Mouse (Mus musculus): ENCODE data around the gene Ifi207. TPM values are rescaled to one million over a fixed set of nuclear protein-coding genes. Genes with fewer than 3 reads are reported as not detected.
"Not testable (repeated sequence)": the region's sequence is repeated elsewhere in the genome, so short reads cannot be mapped to it uniquely, and the experiment has no call there.

Gene Ifi207
- 0.77 and 1.2 TPM in 2 replicates for polyA plus RNA-seq (2015; fragmentation: Nextera tagmentation; extraction: Ambion mirVana)

DNA sequence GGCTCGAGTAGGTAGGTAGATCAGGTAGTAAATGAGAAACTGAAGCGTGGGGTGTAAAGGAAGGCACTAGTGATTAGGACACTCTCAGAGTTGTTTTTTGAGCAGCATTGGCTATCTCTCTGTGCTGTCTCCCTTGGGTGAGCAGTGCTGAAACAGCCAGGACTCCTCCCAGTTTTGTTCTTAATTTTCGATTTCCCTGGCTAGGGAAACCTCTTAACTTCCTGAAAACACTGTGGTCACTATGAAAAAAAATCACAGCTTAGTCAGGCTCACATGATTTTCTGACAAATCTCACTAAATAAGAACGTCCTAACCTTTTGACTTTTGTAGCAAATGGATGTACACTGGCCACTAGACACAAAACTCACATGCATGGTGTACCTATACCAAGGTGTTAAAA is at the start of gene Ifi207:
Gene Ifi207 (minus strand): TSS at position 92 of the 400 bp plus-strand sequence.
- ATAC-seq: no peak
- H3K36me3 ChIP-seq: no peaks in the 10 kb centered on the region
- H3K27me3 ChIP-seq (replicated peaks): no peaks in the 10 kb centered on the region
- no peaks in the 10 kb centered on the region for H3K9me3 ChIP-seq
- 79% methylated on average over 4 of the region's 4 CpGs for WGBS
- no peaks in the 10 kb centered on the region for H3K4me1 ChIP-seq (replicated peaks)
- no peak within 1 kb of the TSS for H3K27ac ChIP-seq
- H3K4me2 ChIP-seq (replicated peaks): no peak within 1 kb of the TSS
- no peak within 1 kb of the TSS for H3K9ac ChIP-seq
- H3K4me3 ChIP-seq (replicated peaks): no peak within 1 kb of the TSS

DNA sequence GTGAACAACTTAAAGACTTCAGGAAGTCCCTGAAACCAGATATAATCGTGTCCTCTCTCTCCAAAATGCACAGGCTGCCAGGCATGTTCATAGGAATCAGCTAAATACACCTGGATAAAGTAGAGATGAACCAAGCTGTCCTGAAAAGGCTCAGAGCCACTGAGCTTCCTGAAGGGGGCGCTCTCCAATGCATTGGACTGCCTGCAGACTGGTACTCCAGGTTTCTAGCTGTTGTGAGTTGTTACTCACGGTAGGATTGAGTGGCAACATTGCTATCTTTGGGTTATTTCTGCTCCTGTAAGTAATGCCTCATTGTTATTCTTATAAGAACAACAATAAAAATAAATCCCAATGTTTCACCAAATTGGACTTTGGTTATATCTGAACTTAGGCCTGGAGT is 31.9 kb upstream of the Ifi207 start:
- H3K36me3 ChIP-seq; ATAC-seq; H3K9me3 ChIP-seq; H3K9ac ChIP-seq; H3K4me1 ChIP-seq (replicated peaks); H3K27me3 ChIP-seq (replicated peaks); H3K27ac ChIP-seq; H3K4me3 ChIP-seq (replicated peaks); H3K4me2 ChIP-seq (replicated peaks): not testable (repeated sequence)
- 46% methylated on average over 3 of the region's 3 CpGs for WGBS

DNA sequence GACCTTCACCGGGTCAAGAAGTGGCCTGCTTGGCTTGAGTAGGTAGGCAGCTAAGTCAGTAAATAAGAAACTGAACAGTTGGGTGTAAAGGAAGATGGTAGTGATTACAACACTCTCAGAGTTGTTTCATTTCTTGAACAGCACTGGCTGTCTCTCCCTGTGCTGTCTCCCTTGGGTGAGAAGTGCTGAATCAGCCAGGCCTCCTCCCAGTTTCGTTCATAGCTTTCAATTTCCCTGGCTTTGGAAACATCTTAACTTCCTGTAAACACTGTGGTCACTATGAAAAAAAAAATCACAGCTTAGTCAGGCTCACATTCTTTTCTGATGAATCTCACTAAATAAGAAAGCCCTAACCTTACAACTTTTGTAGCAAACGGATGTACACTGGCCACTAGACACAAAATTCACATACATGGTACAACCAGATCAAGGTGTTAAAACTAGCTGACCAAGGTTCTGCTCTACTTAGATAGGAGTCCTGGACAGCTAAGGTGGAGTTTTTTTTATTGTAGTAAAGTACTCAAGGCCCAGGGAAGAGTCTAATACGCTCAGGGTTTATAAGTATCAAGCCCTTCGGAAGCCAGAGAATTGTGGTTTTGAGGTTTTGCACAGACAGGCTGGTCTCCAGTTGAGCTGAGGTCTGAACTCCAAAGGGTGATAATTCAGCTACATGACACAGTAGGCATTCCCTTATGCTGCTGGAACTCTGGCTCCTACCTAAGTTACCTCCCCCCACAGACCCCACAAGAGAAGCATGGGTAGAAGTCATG is 25.5 kb upstream of the Ifi207 start, which contains the start of gene Ifi204:
Gene Ifi204 (minus strand): TSS at position 96 of the 770 bp plus-strand sequence.
- H3K4me2 ChIP-seq (replicated peaks); H3K36me3 ChIP-seq; H3K27me3 ChIP-seq (replicated peaks); H3K9ac ChIP-seq; H3K9me3 ChIP-seq; H3K4me3 ChIP-seq (replicated peaks); H3K4me1 ChIP-seq (replicated peaks); H3K27ac ChIP-seq: not testable (repeated sequence)
- 76% methylated on average over 5 of the region's 5 CpGs for WGBS
- ATAC-seq: peak; percentile 51; the same call in 1 of the 2 replicates

DNA sequence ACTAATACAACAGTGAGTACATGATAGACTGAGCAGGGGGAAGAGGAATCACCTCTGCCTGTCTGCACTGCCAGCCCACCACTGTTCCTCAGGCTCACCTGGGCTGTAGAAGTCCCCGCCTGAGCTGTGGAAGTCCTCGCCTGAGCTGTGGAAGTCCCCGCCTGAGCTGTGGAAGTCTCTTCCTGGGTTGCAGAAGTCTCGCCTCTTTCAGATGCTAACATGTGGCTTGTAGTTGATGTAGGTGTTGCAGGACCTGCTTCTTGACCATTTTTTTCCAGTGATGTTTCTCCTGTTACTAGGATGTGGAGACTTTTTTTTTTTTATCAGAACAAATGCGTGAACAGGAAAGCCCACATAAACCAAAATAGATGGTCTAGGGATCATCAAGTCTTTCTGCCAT is 18.5 kb upstream of the Ifi207 start:
- not testable (repeated sequence) for H3K4me2 ChIP-seq (replicated peaks); H3K27me3 ChIP-seq (replicated peaks); H3K9ac ChIP-seq; ATAC-seq; H3K27ac ChIP-seq; H3K9me3 ChIP-seq; H3K4me3 ChIP-seq (replicated peaks); H3K4me1 ChIP-seq (replicated peaks); H3K36me3 ChIP-seq
- 87% methylated on average over 5 of the region's 5 CpGs for WGBS

DNA sequence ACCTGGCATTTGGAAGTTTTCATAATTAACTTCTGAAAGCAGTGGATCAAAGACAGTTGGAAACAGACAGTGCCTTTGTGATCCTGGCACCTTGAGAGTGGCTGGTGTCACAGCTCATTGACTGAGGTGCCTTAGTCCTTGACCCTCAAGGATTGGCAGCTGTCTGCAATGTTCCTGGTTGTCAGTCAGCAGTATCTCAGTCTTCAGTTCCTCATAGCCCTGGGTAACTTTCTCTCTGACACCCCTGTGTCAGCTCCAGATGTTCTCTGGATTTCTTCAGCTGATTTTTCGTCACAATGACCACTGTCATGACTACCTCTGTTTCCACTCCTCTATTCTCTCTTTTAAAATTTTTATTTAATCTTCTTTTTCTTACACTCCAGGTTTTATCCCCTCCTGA is 715 bp upstream of the Ifi207 start:
- no peaks in the 10 kb centered on the region for H3K9me3 ChIP-seq
- WGBS: 66% methylated on average over 1 of the region's 1 CpGs
- H3K27ac ChIP-seq: no peak overlapping the region
- H3K9ac ChIP-seq: no peak overlapping the region
- no peaks in the 10 kb centered on the region for H3K36me3 ChIP-seq
- no peak for ATAC-seq
- no peaks in the 10 kb centered on the region for H3K27me3 ChIP-seq (replicated peaks)
- H3K4me1 ChIP-seq (replicated peaks): no peaks in the 10 kb centered on the region
- H3K4me2 ChIP-seq (replicated peaks): no peak overlapping the region
- H3K4me3 ChIP-seq (replicated peaks): no peak overlapping the region

DNA sequence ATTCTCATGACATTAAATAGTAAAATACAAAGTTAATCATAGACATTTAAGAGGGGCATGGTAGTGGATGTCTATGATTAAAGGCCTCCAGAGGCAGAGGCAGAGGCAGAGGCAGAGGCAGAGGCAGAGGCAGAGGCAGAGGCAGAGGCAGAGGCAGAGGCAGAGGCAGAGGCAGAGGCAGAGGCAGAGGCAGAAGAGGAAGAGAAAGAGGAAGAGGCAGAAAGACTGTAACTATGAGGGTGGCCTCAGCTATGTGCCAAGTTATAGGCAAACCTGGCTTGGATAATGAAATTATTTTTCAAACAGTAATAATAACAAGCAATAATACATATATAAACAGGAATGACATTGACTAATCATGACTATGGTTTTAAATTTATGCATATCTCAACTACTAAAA is 1.0 kb downstream of the Ifi207 start:
- Histone ChIP-seq H3K4me2 (replicated peaks) (no peak overlapping the region), H3K36me3 (no peaks in the 10 kb centered on the region), H3K27me3 (replicated peaks) (no peaks in the 10 kb centered on the region), H3K9me3 (no peaks in the 10 kb centered on the region), H3K27ac (no peak overlapping the region), H3K4me3 (replicated peaks) (no peak overlapping the region), H3K4me1 (replicated peaks) (no peaks in the 10 kb centered on the region), H3K9ac (no peak overlapping the region)
- ATAC-seq: no peak

DNA sequence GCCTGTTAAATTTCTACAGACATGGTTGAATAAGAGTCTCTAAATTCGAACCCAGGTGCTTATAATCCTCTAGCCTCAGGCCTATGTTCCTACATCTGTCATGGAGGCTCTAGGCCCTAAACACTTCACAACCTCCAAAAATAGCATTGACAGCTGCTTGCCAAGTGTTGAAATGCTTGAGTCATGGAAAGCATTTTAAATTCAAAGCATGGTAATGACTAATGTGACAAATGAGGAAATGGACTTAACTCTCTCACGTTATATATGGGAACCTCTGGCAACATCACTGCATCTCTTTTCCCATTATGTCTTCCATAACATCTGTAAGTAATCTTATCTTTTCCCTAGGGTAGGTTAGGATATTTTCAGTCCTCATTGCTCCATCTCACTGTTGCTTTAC is 4.6 kb downstream of the Ifi207 start:
- H3K27ac ChIP-seq: no peak overlapping the region
- no peak overlapping the region for H3K4me2 ChIP-seq (replicated peaks)
- no peak for ATAC-seq
- H3K4me3 ChIP-seq (replicated peaks): no peak overlapping the region
- no peaks in the 10 kb centered on the region for H3K36me3 ChIP-seq
- no peaks in the 10 kb centered on the region for H3K4me1 ChIP-seq (replicated peaks)
- no peak overlapping the region for H3K9ac ChIP-seq
- H3K27me3 ChIP-seq (replicated peaks): no peaks in the 10 kb centered on the region
- H3K9me3 ChIP-seq: no peaks in the 10 kb centered on the region
- 74% methylated on average over 2 of the region's 2 CpGs for WGBS

DNA sequence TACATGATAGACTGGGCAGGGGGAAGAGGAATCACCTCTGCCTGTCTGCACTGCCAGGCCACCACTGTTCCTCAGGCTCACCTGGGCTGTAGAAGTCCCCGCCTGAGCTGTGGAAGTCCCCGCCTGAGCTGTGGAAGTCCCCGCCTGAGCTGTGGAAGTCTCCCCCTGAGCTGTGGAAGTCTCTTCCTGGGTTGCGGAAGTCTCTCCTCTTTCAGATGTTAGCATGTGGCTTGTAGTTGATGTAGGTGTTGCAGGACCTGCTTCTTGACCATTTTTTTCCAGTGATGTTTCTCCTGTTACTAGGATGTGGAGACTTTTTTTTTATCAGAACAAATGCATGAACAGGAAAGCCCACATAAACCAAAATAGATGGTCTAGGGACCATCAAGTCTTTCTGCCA is 6.5 kb downstream of the Ifi207 start:
- not testable (repeated sequence) for ATAC-seq; H3K9ac ChIP-seq; H3K9me3 ChIP-seq; H3K27me3 ChIP-seq (replicated peaks); H3K4me1 ChIP-seq (replicated peaks); H3K27ac ChIP-seq; H3K36me3 ChIP-seq; H3K4me2 ChIP-seq (replicated peaks); H3K4me3 ChIP-seq (replicated peaks)
- WGBS: 83% methylated on average over 4 of the region's 4 CpGs

DNA sequence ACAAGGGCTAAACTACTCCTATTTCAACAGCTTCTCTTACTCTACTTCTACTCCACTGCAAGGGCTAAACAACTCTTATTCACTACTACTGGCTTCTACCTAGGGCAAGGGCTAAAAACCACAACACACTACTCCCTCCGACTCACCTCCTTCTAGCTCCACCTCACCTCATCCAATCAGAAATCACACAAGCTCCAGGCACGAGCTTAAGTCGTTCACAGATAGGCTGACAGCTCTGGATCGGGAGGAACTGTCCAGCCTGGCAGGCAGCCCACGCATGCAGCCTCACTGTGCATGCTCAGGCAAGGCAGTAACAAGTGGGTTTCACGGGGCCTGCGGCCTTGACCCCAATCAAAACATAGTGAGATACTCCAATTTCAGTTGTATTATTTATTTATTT is 8.3 kb downstream of the Ifi207 start:
- Histone ChIP-seq H3K9ac (no peak overlapping the region), H3K9me3 (no peaks in the 10 kb centered on the region), H3K4me1 (replicated peaks) (no peaks in the 10 kb centered on the region), H3K4me3 (replicated peaks) (no peak overlapping the region), H3K36me3 (no peaks in the 10 kb centered on the region), H3K4me2 (replicated peaks) (no peak overlapping the region), H3K27me3 (replicated peaks) (no peaks in the 10 kb centered on the region), H3K27ac (no peak overlapping the region)
- peak; percentile 25; the same call in 1 of the 2 replicates for ATAC-seq
- 11% methylated on average over 7 of the region's 7 CpGs for WGBS

DNA sequence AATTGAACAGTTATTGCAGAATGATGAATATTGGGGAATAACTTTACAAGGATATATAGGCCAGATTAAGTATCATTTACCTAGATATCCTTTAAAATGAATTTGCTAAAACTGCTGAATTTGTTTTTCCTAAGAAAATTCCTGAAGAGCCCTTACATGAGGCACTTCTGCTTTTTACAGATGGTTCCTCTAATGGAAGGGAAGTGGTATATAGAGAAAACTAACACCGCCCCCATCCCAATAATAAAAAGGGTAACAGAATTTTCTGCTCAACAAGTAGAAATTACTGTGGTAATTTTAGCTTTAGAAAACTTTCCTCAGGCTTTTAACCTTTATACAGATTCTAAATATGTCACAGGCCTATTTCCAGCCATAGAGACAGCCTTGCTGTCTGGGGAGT is 47.3 kb downstream of the Ifi207 start:
- Histone ChIP-seq H3K27ac (no peak overlapping the region), H3K36me3 (no peaks in the 10 kb centered on the region), H3K4me1 (replicated peaks) (no peaks in the 10 kb centered on the region), H3K4me2 (replicated peaks) (no peak overlapping the region), H3K4me3 (replicated peaks) (no peak overlapping the region), H3K9ac (no peak overlapping the region), H3K27me3 (replicated peaks) (no peaks in the 10 kb centered on the region), H3K9me3 (no peaks in the 10 kb centered on the region)
- ATAC-seq: no peak
- 89% methylated on average over 1 of the region's 1 CpGs for WGBS

DNA sequence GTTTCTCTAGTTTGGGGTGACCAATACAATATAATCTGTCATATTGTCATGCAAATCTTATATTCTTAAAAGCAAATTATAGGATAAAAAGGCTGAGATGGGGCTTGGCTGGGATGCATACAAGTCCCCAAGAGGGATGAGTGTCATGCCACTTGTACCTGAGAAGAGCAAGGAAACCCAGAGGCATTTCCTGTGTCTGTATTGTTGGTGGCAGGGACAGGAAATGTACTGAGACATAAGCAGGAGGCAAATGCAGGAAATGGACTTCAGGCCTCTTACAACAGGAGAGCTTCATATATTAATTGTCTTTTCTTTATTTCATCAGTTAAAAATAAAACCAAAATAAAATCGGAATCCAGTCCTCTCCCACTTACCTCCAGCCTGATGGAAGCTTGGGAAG is 62.9 kb downstream of the Ifi207 start:
- not testable (repeated sequence) for H3K27ac ChIP-seq; ATAC-seq; H3K9ac ChIP-seq; H3K27me3 ChIP-seq (replicated peaks); H3K36me3 ChIP-seq; H3K4me2 ChIP-seq (replicated peaks); H3K4me3 ChIP-seq (replicated peaks); H3K4me1 ChIP-seq (replicated peaks); H3K9me3 ChIP-seq
- WGBS: 78% methylated on average over 1 of the region's 1 CpGs

DNA sequence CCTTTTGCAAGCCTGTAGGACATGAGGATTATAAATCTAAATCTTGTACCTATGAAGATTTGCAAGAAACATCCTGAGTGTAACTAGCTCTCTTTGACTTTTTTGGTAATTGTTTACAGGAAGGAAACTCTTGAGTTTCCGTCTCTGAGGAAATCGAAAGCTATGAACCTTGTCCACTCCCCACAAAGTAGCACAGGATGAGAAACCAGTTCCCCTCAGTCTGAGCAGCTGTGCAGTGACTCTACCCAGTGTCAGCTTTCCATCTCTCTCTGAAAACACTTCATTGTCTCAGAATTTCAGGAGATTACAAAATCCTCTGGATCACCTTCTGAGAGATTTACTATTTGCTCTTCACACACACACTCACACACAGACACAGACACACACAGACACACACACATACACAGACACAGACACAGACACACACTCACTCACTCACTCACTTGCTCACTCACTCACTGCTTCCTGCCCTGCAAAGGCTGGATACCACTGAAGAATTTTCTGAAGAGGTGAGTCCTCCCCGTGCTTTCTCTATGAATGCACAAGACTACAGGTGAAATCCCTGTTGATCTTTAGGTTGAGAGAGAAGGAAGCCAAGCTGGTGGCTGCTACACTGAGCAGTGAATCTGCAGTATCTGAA is 68.0 kb downstream of the Ifi207 start, which contains the start of gene Ifi208:
Gene Ifi208 (plus strand): TSS at position 218 of the 640 bp plus-strand sequence.
- H3K4me2 ChIP-seq (replicated peaks); H3K9ac ChIP-seq; H3K9me3 ChIP-seq; H3K27me3 ChIP-seq (replicated peaks); H3K27ac ChIP-seq; ATAC-seq; H3K36me3 ChIP-seq; H3K4me1 ChIP-seq (replicated peaks); H3K4me3 ChIP-seq (replicated peaks): not testable (repeated sequence)
- WGBS: 34% methylated on average over 3 of the region's 3 CpGs

All from intestine, embryonic 15.5 days (tissue).